Mouse (Mus musculus) heart, adult 2 months (tissue): ENCODE data around the gene Ccndbp1. TPM values are rescaled to one million over a fixed set of nuclear protein-coding genes. Genes with fewer than 3 reads are reported as not detected.

Source experiments
- DNase-seq, 2 experiments: peaks; one replicate each; pipeline ENCODE4 v3.0.0; 2021
- H3K27ac ChIP-seq: fragments of 200-600 bp; 2 replicates; pipeline ENCODE4 v1.8.1; 2022
- H3K27me3 ChIP-seq: fragments of 200-500 bp; 2 replicates; pipeline ENCODE4 v1.6.1; 2012; ENCODE audit warnings: mild to moderate bottlenecking, low read length, inconsistent platforms, mixed read lengths; ENCODE audit not compliant: control insufficient read depth, insufficient read depth
- H3K36me3 ChIP-seq: fragments of 200-500 bp; 2 replicates; pipeline ENCODE4 v1.6.1; 2012; ENCODE audit warnings: low read length, inconsistent platforms; ENCODE audit not compliant: control insufficient read depth, insufficient read depth
- H3K4me1 ChIP-seq: fragments of 200-500 bp; 2 replicates; pipeline ENCODE4 v1.6.1; 2011; ENCODE audit warnings: low read length; ENCODE audit not compliant: control insufficient read depth, insufficient read depth
- H3K4me3 ChIP-seq: fragments of 200-600 bp; 2 replicates; pipeline ENCODE4 v1.8.1; 2022
- H3K79me2 ChIP-seq: fragments of 200-500 bp; replicated peaks from 2 replicates; pipeline ENCODE4 v1.6.1; 2012; ENCODE audit warnings: mild to moderate bottlenecking, inconsistent platforms, low read length, moderate library complexity, mixed read lengths; ENCODE audit not compliant: control insufficient read depth, insufficient read depth
- H3K9ac ChIP-seq: fragments of 200-500 bp; 2 replicates; pipeline ENCODE4 v1.6.1; 2012; ENCODE audit warnings: low read depth, mild to moderate bottlenecking, control low read depth, inconsistent platforms, low read length, mixed read lengths
- CTCF ChIP-seq: fragments of 200-600 bp; IDR thresholded peaks from 2 replicates; pipeline ENCODE4 v1.8.1; 2022; ENCODE audit warnings: antibody characterized with exemption, mild to moderate bottlenecking, moderate library complexity
- EP300 ChIP-seq: fragments of 200-500 bp; IDR thresholded peaks from 2 replicates; pipeline ENCODE4 v1.6.1; 2011; ENCODE audit warnings: low read depth, low read length, control low read depth; ENCODE audit not compliant: insufficient read depth
- POLR2A ChIP-seq: fragments of 200-500 bp; IDR thresholded peaks from 2 replicates; pipeline ENCODE4 v1.6.1; 2011; ENCODE audit warnings: mild to moderate bottlenecking, low read depth, low read length, control low read depth; ENCODE audit not compliant: insufficient read depth
- WGBS: fragments of 180-500 bp; shearing (Covaris S2); methylation state at CpG from one replicate; pipeline ENCODE4 v1.1.7; 2018; 5-methylcytosine and 5-hydroxymethylcytosine counted together
- intact Hi-C: fragments of 180-260 bp; cut with DNase I; formaldehyde crosslinking; loops from one replicate; pipeline ENCODE4 v1.15.1; 2025
- long read RNA-seq: library from polyadenylated mRNA; stranded (forward); transcript quantifications from one replicate; pipeline ENCODE4 v2.0.0, GENCODE M21; 2021
- polyA plus RNA-seq: library from polyadenylated mRNA; depleted of rRNA; stranded (reverse); fragments of >200 nt; gene quantifications from 2 replicates; pipeline ENCODE4 v1.2.3, GENCODE M21; 2012; rRNA removed
- total RNA-seq, 2 experiments: library from RNA; stranded (reverse); gene quantifications; 2 replicates each; pipeline ENCODE4 v1.2.3; 2021

The Ccndbp1 gene
- total RNA-seq (10 to 100 TPM; 27.8 to 44.4 TPM), polyA plus RNA-seq (29.7 and 37.6 TPM in 2 replicates)
- long read RNA-seq, transcript Ccndbp1-201 (11 exons, 1,569 nt), result major isoform, 37 of 38 reads
- long read RNA-seq, partial matches to known transcripts, result 0 of 38 reads
- long read RNA-seq, other reads (novel, unspliced or antisense), result 0 of 38 reads

GRCm38 (mm10) chr2:121007925-121008663 lies at the start of gene Ccndbp1:
Gene Ccndbp1 (plus strand): TSS chr2:121008403.
- intact Hi-C loops, result loop anchor here (5.0 kb wide), 1 partner anchor 36 kb away; the partner anchor contains the start of gene Ubr1
- Histone ChIP-seq H3K4me3 (peak within 1 kb of the TSS; percentile 68), H3K4me1 (no peaks in the 10 kb centered on the region), H3K27ac (peak within 1 kb of the TSS; percentile 65), H3K27me3 (no peaks in the 10 kb centered on the region), H3K79me2 (no peaks in the 10 kb centered on the region), H3K36me3 (no peaks in the 10 kb centered on the region; the same call in 1 of the 2 replicates), H3K9ac (peak within 1 kb of the TSS; percentile 80)
- 2% methylated on average over 34 of the region's 34 CpGs for WGBS
- DNase-seq, result peak; percentile 91 to 93
- peak; percentile 38; the same call in 1 of the 2 replicates for TF ChIP-seq EP300
- TF ChIP-seq CTCF, result no peak
- TF ChIP-seq POLR2A, result peak; percentile 75

- no peak for DNase-seq
- Histone ChIP-seq H3K79me2 (no peaks in the 10 kb centered on the region), H3K27me3 (no peaks in the 10 kb centered on the region), H3K4me3 (no peak overlapping the region), H3K9ac (no peak overlapping the region), H3K27ac (no peak overlapping the region), H3K36me3 (peaks cover 15% of the 10 kb centered on the region), H3K4me1 (no peaks in the 10 kb centered on the region; the same call in 1 of the 2 replicates)
- intact Hi-C loops, result no loop called here
- TF ChIP-seq CTCF, result no peak
- no peak for TF ChIP-seq POLR2A
- TF ChIP-seq EP300, result no peak
- 78% methylated on average over 2 of the region's 2 CpGs for WGBS
Measured at GRCm38 (mm10) chr2:120959363-120959762, 48.8 kb upstream of the Ccndbp1 start.

- DNase-seq, result no peak
- H3K4me3 ChIP-seq, result no peak overlapping the region
- no peak overlapping the region for H3K27ac ChIP-seq
- no peak overlapping the region for H3K9ac ChIP-seq
- H3K36me3 ChIP-seq, result peaks cover 15% of the 10 kb centered on the region
- no peaks in the 10 kb centered on the region for H3K27me3 ChIP-seq
- H3K4me1 ChIP-seq, result no peaks in the 10 kb centered on the region; the same call in 1 of the 2 replicates
- intact Hi-C loops, result no loop called here
- WGBS, result 72% methylated on average over 5 of the region's 5 CpGs
- TF ChIP-seq CTCF (no peak), POLR2A (no peak), EP300 (no peak)
- H3K79me2 ChIP-seq, result no peaks in the 10 kb centered on the region
Measured at GRCm38 (mm10) chr2:120959827-120960226, 48.4 kb upstream of the Ccndbp1 start.

GRCm38 (mm10) chr2:120960261-120960660 lies 47.9 kb upstream of the Ccndbp1 start:
- no peak overlapping the region for H3K9ac ChIP-seq
- TF ChIP-seq EP300 (no peak), POLR2A (no peak), CTCF (no peak)
- no peak overlapping the region for H3K27ac ChIP-seq
- peaks cover 15% of the 10 kb centered on the region for H3K36me3 ChIP-seq
- DNase-seq, result no peak
- H3K27me3 ChIP-seq, result no peaks in the 10 kb centered on the region
- no peak overlapping the region for H3K4me3 ChIP-seq
- H3K4me1 ChIP-seq, result no peaks in the 10 kb centered on the region; the same call in 1 of the 2 replicates
- intact Hi-C loops, result no loop called here
- H3K79me2 ChIP-seq, result no peaks in the 10 kb centered on the region
- 98% methylated on average over 1 of the region's 1 CpGs for WGBS

- Histone ChIP-seq H3K27me3 (no peaks in the 10 kb centered on the region), H3K4me3 (no peak overlapping the region), H3K9ac (no peak overlapping the region), H3K36me3 (peaks cover 16% of the 10 kb centered on the region), H3K4me1 (no peaks in the 10 kb centered on the region; the same call in 1 of the 2 replicates), H3K79me2 (0 out of 2 replicates have a peak, but pooled peaks cover 1% of the 10 kb centered on the region), H3K27ac (no peak overlapping the region)
- DNase-seq, result no peak
- TF ChIP-seq CTCF, result no peak
- no peak for TF ChIP-seq EP300
- no peak for TF ChIP-seq POLR2A
- 90% methylated on average over 7 of the region's 7 CpGs for WGBS
- intact Hi-C loops, result no loop called here
Measured at GRCm38 (mm10) chr2:120963110-120963509, 45.1 kb upstream of the Ccndbp1 start.

- intact Hi-C loops, result no loop called here
- no peak for TF ChIP-seq CTCF
- H3K27ac ChIP-seq, result no peak overlapping the region
- 0 out of 2 replicates have a peak, but pooled peaks cover 1% of the 10 kb centered on the region for H3K79me2 ChIP-seq
- 89% methylated on average over 3 of the region's 3 CpGs for WGBS
- peaks cover 9% of the 10 kb centered on the region for H3K36me3 ChIP-seq
- H3K4me1 ChIP-seq, result peaks cover 2% of the 10 kb centered on the region
- H3K9ac ChIP-seq, result no peak overlapping the region
- DNase-seq, result no peak
- no peaks in the 10 kb centered on the region for H3K27me3 ChIP-seq
- no peak overlapping the region for H3K4me3 ChIP-seq
Measured at GRCm38 (mm10) chr2:120965486-120965885, 42.7 kb upstream of the Ccndbp1 start.
